Mouse (Mus musculus) monocyte, adult 2 months (primary cell): ENCODE results near the gene Lmo3.

ENCODE experiments used
- DNase-seq, 2 experiments: peaks; one replicate each; pipeline ENCODE4 v3.0.0; 2022; ENCODE audit warnings: low spot score in 2 of 2, low read depth in 1 of 2

The Lmo3 gene

DNA sequence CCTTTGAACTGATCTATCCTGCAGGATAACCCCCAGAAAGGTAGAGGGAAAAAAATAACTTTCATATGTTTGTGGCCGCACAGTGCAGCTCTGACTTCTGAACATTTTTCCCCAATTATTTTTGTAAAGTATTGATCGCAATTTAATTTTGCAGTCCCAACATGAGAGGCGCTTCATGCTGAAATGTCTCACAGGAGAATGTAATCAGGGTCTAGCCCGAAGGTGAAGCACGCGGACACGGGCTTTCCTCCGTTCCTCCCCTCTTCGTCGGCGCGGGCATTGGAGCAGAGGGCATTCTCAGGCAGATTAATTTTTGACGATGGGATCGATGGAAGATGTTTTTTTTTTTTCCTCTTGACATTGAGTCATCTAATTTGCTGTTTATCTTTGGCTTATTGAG lies 258.4 kb downstream of the Lmo3 start:
- DNase-seq = no peak

DNA sequence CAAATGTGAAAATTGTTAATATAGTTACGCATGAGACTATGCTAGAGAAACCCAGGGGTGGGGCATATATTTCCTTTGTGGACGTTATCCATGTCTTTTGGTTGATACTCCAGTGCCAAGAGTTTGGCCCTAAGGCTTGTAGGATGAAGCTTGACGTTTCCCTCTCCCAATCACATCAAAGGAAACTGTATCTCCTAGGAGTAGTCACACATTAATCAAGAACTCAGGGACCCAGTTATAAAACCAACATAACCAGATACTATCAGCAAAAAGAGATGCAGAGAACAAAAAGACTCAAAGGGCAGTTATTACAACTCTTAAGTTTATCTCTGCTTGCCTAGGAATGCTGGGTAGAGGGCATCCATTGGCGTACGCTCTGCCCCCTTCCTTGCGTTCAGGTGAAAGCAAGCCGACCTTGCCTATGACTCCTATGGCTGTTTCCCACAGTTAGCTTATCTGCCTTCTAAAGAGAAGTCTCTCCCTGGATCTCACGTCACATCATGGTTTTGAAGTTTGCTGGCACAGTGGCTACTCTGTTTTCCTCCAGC lies 261.5 kb downstream of the Lmo3 start:
- DNase-seq = no peak
